Mouse (Mus musculus) testis, adult 2 months (tissue): ENCODE results near the gene Dbi.

Source experiments
- CTCF ChIP-seq: fragments of 200-500 bp; IDR thresholded peaks from 2 replicates; pipeline ENCODE4 v1.5.1; 2012; ENCODE audit warnings: low read depth, mild to moderate bottlenecking, inconsistent platforms, low read length, moderate library complexity; ENCODE audit not compliant: control insufficient read depth, insufficient read depth, insufficient replicate concordance
- POLR2A ChIP-seq: fragments of 200-500 bp; IDR thresholded peaks from 2 replicates; pipeline ENCODE4 v1.6.1; 2012; ENCODE audit warnings: low read depth, mild to moderate bottlenecking, inconsistent platforms, low read length, moderate library complexity; ENCODE audit not compliant: control insufficient read depth

GRCm38 (mm10) chr1:120155325-120155724 is 34.4 kb upstream of the Dbi start:
- TF ChIP-seq CTCF (peak; percentile 70; the same call in 1 of the 2 replicates), POLR2A (no peak)
